Mouse (Mus musculus) limb, embryonic 14.5 days (tissue): ENCODE data around the gene Usp3. TPM values are rescaled to one million over a fixed set of nuclear protein-coding genes. Genes with fewer than 3 reads are reported as not detected.

Experiments
- ATAC-seq: fragments of 200-750 bp; cut with Nextera tagmentation; 2 replicates; pipeline ENCODE4 v1.8.0; 2017; ENCODE audit warnings: low read depth, moderate number of reproducible peaks, moderate TSS enrichment; ENCODE audit not compliant: low FRiP score
- DNase-seq: peaks from one replicate; pipeline ENCODE4 v3.0.0-alpha.2; 2015; ENCODE audit warnings: low spot score
- H3K27ac ChIP-seq: fragments of 300-500 bp; sonication (generic); replicated peaks from 2 replicates; pipeline ENCODE4 v1.5.1; 2014; ENCODE audit warnings: low read depth, mild to moderate bottlenecking, low read length, moderate library complexity, mixed read lengths
- H3K27me3 ChIP-seq: fragments of 300-500 bp; sonication (generic); 2 replicates; pipeline ENCODE4 v1.6.1; 2014; ENCODE audit warnings: low read length, mixed read lengths; ENCODE audit not compliant: control insufficient read depth, insufficient read depth
- H3K36me3 ChIP-seq: fragments of 300-500 bp; sonication (generic); 2 replicates; pipeline ENCODE4 v1.6.1; 2014; ENCODE audit warnings: mild to moderate bottlenecking, low read length, moderate library complexity, mixed read lengths; ENCODE audit not compliant: control insufficient read depth, insufficient read depth
- H3K4me1 ChIP-seq: fragments of 300-500 bp; sonication (generic); 2 replicates; pipeline ENCODE4 v1.6.1; 2014; ENCODE audit warnings: antibody characterized with exemption, low read length, mixed read lengths; ENCODE audit not compliant: control insufficient read depth, insufficient read depth
- H3K4me2 ChIP-seq: fragments of 300-500 bp; sonication (generic); replicated peaks from 2 replicates; pipeline ENCODE4 v1.6.1; 2014; ENCODE audit warnings: low read depth, mild to moderate bottlenecking, low read length, moderate library complexity; ENCODE audit not compliant: severe bottlenecking
- H3K4me3 ChIP-seq: fragments of 300-500 bp; sonication (generic); replicated peaks from 2 replicates; pipeline ENCODE4 v1.5.1; 2014; ENCODE audit warnings: low read length
- H3K9ac ChIP-seq: fragments of 300-500 bp; sonication (generic); 2 replicates; pipeline ENCODE4 v1.6.1; 2014; ENCODE audit warnings: mild to moderate bottlenecking, low read depth, low read length, moderate library complexity; ENCODE audit not compliant: severe bottlenecking
- H3K9me3 ChIP-seq: fragments of 300-500 bp; sonication (generic); 2 replicates; pipeline ENCODE4 v1.6.1; 2016; ENCODE audit warnings: low read length; ENCODE audit not compliant: control insufficient read depth
- POLR2A ChIP-seq: fragments of 200-500 bp; IDR thresholded peaks from 2 replicates; pipeline ENCODE4 v1.8.0; 2012; ENCODE audit warnings: inconsistent platforms, mild to moderate bottlenecking, moderate library complexity, borderline replicate concordance; ENCODE audit not compliant: insufficient read depth, insufficient read length; ENCODE audit errors: extremely low read depth
- WGBS: fragments of 180-500 bp; shearing (Covaris S2); extraction: QIAGEN DNeasy Blood & Tissue Kit; methylation state at CpG from one replicate; pipeline ENCODE4 v1.1.7; 2014; 5-methylcytosine and 5-hydroxymethylcytosine counted together
- polyA plus RNA-seq, 2 experiments: library from polyadenylated mRNA; depleted of rRNA in 1 of 2; stranded (reverse) in 1 of 2; unstranded in 1 of 2; fragments of >200 nt; fragmentation: Nextera tagmentation in 1 of 2; extraction: Ambion mirVana in 1 of 2; gene quantifications; 2 replicates each; pipeline versions ENCODE4 v1.2.1 to v1.2.3; 2012 to 2014

The Usp3 gene
- polyA plus RNA-seq, 2 experiments, result 45.8 to 66.7 TPM

- Histone ChIP-seq H3K27me3 (no peaks in the 10 kb centered on the region), H3K9me3 (no peaks in the 10 kb centered on the region), H3K9ac (no peak overlapping the region), H3K4me1 (peaks cover 7% of the 10 kb centered on the region; the same call in 1 of the 2 replicates), H3K36me3 (no peaks in the 10 kb centered on the region), H3K27ac (no peak overlapping the region), H3K4me2 (no peak overlapping the region), H3K4me3 (no peak overlapping the region)
- WGBS, result 76% methylated on average over 3 of the region's 3 CpGs
- ATAC-seq, result no peak
- TF ChIP-seq POLR2A, result no peak
- DNase-seq, result no peak
Measured at GRCm38 (mm10) chr9:66581694-66582093, 11.2 kb downstream of the Usp3 start.

GRCm38 (mm10) chr9:66580722-66581121 is 12.2 kb downstream of the Usp3 start:
- H3K4me1 ChIP-seq, result 0 out of 2 replicates have a peak, but pooled peaks cover 3% of the 10 kb centered on the region
- H3K27ac ChIP-seq, result no peak overlapping the region
- DNase-seq (no peak), ATAC-seq (no peak)
- no peaks in the 10 kb centered on the region for H3K9me3 ChIP-seq
- H3K9ac ChIP-seq, result no peak overlapping the region
- H3K4me3 ChIP-seq, result no peak overlapping the region
- TF ChIP-seq POLR2A, result no peak
- WGBS, result 83% methylated on average over 1 of the region's 1 CpGs
- no peak overlapping the region for H3K4me2 ChIP-seq
- H3K36me3 ChIP-seq, result no peaks in the 10 kb centered on the region
- no peaks in the 10 kb centered on the region for H3K27me3 ChIP-seq

GRCm38 (mm10) chr9:66575878-66576238 is 17.1 kb downstream of the Usp3 start:
- 85% methylated on average over 1 of the region's 1 CpGs for WGBS

GRCm38 (mm10) chr9:66575041-66575877 is 17.7 kb downstream of the Usp3 start:
- no peak overlapping the region for H3K9ac ChIP-seq
- H3K27me3 ChIP-seq, result no peaks in the 10 kb centered on the region
- H3K27ac ChIP-seq, result no peak overlapping the region
- TF ChIP-seq POLR2A, result no peak
- H3K4me2 ChIP-seq, result no peak overlapping the region
- no peaks in the 10 kb centered on the region for H3K36me3 ChIP-seq
- no peaks in the 10 kb centered on the region for H3K4me1 ChIP-seq
- 91% methylated on average over 1 of the region's 1 CpGs for WGBS
- DNase-seq, result no peak
- H3K4me3 ChIP-seq, result no peak overlapping the region
- ATAC-seq, result no peak
- H3K9me3 ChIP-seq, result no peaks in the 10 kb centered on the region

More at GRCm38 (mm10) chr9:66575878-66576238, 17.1 kb downstream of the Usp3 start:
- no peak for TF ChIP-seq POLR2A
- Histone ChIP-seq H3K27me3 (no peaks in the 10 kb centered on the region), H3K9ac (no peak overlapping the region), H3K4me3 (no peak overlapping the region), H3K4me1 (no peaks in the 10 kb centered on the region), H3K27ac (no peak overlapping the region), H3K36me3 (no peaks in the 10 kb centered on the region), H3K9me3 (no peaks in the 10 kb centered on the region), H3K4me2 (no peak overlapping the region)
- ATAC-seq, result no peak
- no peak for DNase-seq

GRCm38 (mm10) chr9:66571986-66572700 is 20.8 kb downstream of the Usp3 start:
- no peak for DNase-seq
- H3K9me3 ChIP-seq, result no peaks in the 10 kb centered on the region
- no peak overlapping the region for H3K9ac ChIP-seq
- WGBS, result 78% methylated on average over 4 of the region's 4 CpGs
- H3K36me3 ChIP-seq, result no peaks in the 10 kb centered on the region
- no peaks in the 10 kb centered on the region for H3K27me3 ChIP-seq
- H3K4me2 ChIP-seq, result no peak overlapping the region
- no peak for TF ChIP-seq POLR2A
- no peaks in the 10 kb centered on the region for H3K4me1 ChIP-seq
- no peak for ATAC-seq
- no peak overlapping the region for H3K27ac ChIP-seq
- no peak overlapping the region for H3K4me3 ChIP-seq
